Mouse (Mus musculus) gastrocnemius, adult 8-10 months (tissue): ENCODE data around the gene Artn. TPM values are rescaled to one million over a fixed set of nuclear protein-coding genes. Genes with fewer than 3 reads are reported as not detected.
A peak's percentile ranks its signal among the peaks of the same experiment; 100 is the strongest.

Source experiments
- DNase-seq, 2 experiments: peaks; one replicate each; pipeline ENCODE4 v3.0.0; 2022; ENCODE audit warnings: low spot score in 2 of 2
- total RNA-seq, 4 experiments: library from RNA; stranded (reverse); gene quantifications; 2 replicates each; pipeline ENCODE4 v1.2.4; 2022

The Artn gene
- total RNA-seq, 4 experiments from 2014 or later, result 0.15 to 0.27 TPM; not detected in 2

- DNase-seq, result no peak
Measured at GRCm38 (mm10) chr4:117890031-117890430, 39.5 kb downstream of the Artn start.

GRCm38 (mm10) chr4:117889471-117889870, 40.1 kb downstream of the Artn start:
- DNase-seq, result no peak

- DNase-seq, result no peak
Measured at GRCm38 (mm10) chr4:117887920-117888319, 41.6 kb downstream of the Artn start.

- DNase-seq, result peak; percentile 90
Measured at GRCm38 (mm10) chr4:117887133-117887532, 42.4 kb downstream of the Artn start, which contains the start of gene Atp6v0b. TSS of gene Atp6v0b (minus strand) at chr4:117887333.

- DNase-seq, result no peak
Measured at GRCm38 (mm10) chr4:117886644-117887043, 42.9 kb downstream of the Artn start.

GRCm38 (mm10) chr4:117885994-117886393, 43.6 kb downstream of the Artn start:
- DNase-seq, result no peak

GRCm38 (mm10) chr4:117885093-117885492, 44.5 kb downstream of the Artn start:
- no peak for DNase-seq

GRCm38 (mm10) chr4:117884146-117884545, 45.4 kb downstream of the Artn start:
- no peak for DNase-seq

GRCm38 (mm10) chr4:117882701-117883691, 46.6 kb downstream of the Artn start, which contains the start of gene B4galt2:
TSS of gene B4galt2 (minus strand) at chr4:117883487.
- peak in 1 of 2 experiments; percentile 41 for DNase-seq

GRCm38 (mm10) chr4:117878703-117879102, 50.9 kb downstream of the Artn start:
- DNase-seq, result no peak

- no peak for DNase-seq
Measured at GRCm38 (mm10) chr4:117878301-117878700, 51.3 kb downstream of the Artn start.

Other genes starting within 250 kb of the Artn start
- 10 to 100 TPM; 16.2 to 18.6 (median 16.5) TPM for gene Dmap1, start 247.5 kb downstream of the Artn start, total RNA-seq
- gene Gm12845, start 205.4 kb downstream of the Artn start, total RNA-seq, result not detected
- not detected for gene Klf17, start 164.1 kb downstream of the Artn start, total RNA-seq
- gene Slc6a9, start 95.3 kb downstream of the Artn start, total RNA-seq, result 10 to 100 TPM in 1 of 4 experiments, 1 to 10 TPM in 3; 6.3 to 12.0 (median 8.8) TPM
- gene Ccdc24, start 57.2 kb downstream of the Artn start, total RNA-seq, result under 1 TPM in 2 of 4 experiments, not detected in 2; 0.24 to 0.56 TPM
- 1 to 10 TPM; 1.7 to 3.5 (median 2.1) TPM for gene B4galt2, start 46.3 kb downstream of the Artn start, total RNA-seq
- gene Atp6v0b, start 42.4 kb downstream of the Artn start, total RNA-seq, result 10 to 100 TPM; 86.6 to 96.0 (median 94.8) TPM
- 1 to 10 TPM; 1.7 to 3.1 (median 2.5) TPM for gene Dph2, start 37.7 kb downstream of the Artn start, total RNA-seq
- gene Ipo13, start 14.8 kb downstream of the Artn start, total RNA-seq, result 100 to 1,000 TPM; 268 to 350 (median 281) TPM
- gene St3gal3, start 205.2 kb upstream of the Artn start, total RNA-seq, result 10 to 100 TPM; 76.0 to 83.1 (median 80.6) TPM